Mouse (Mus musculus) heart, adult 2 months (tissue): ENCODE data around the gene Trim72. TPM values are rescaled to one million over a fixed set of nuclear protein-coding genes. Genes with fewer than 3 reads are reported as not detected.

ENCODE experiments used
- DNase-seq, 2 experiments: peaks; one replicate each; pipeline ENCODE4 v3.0.0; 2021
- H3K27ac ChIP-seq: fragments of 200-600 bp; 2 replicates; pipeline ENCODE4 v1.8.1; 2022
- H3K27me3 ChIP-seq: fragments of 200-500 bp; 2 replicates; pipeline ENCODE4 v1.6.1; 2012; ENCODE audit warnings: mild to moderate bottlenecking, low read length, inconsistent platforms, mixed read lengths; ENCODE audit not compliant: control insufficient read depth, insufficient read depth
- H3K36me3 ChIP-seq: fragments of 200-500 bp; 2 replicates; pipeline ENCODE4 v1.6.1; 2012; ENCODE audit warnings: low read length, inconsistent platforms; ENCODE audit not compliant: control insufficient read depth, insufficient read depth
- H3K4me1 ChIP-seq: fragments of 200-500 bp; 2 replicates; pipeline ENCODE4 v1.6.1; 2011; ENCODE audit warnings: low read length; ENCODE audit not compliant: control insufficient read depth, insufficient read depth
- H3K4me3 ChIP-seq: fragments of 200-600 bp; 2 replicates; pipeline ENCODE4 v1.8.1; 2022
- H3K79me2 ChIP-seq: fragments of 200-500 bp; replicated peaks from 2 replicates; pipeline ENCODE4 v1.6.1; 2012; ENCODE audit warnings: mild to moderate bottlenecking, inconsistent platforms, low read length, moderate library complexity, mixed read lengths; ENCODE audit not compliant: control insufficient read depth, insufficient read depth
- H3K9ac ChIP-seq: fragments of 200-500 bp; 2 replicates; pipeline ENCODE4 v1.6.1; 2012; ENCODE audit warnings: low read depth, mild to moderate bottlenecking, control low read depth, inconsistent platforms, low read length, mixed read lengths
- CTCF ChIP-seq: fragments of 200-600 bp; IDR thresholded peaks from 2 replicates; pipeline ENCODE4 v1.8.1; 2022; ENCODE audit warnings: antibody characterized with exemption, mild to moderate bottlenecking, moderate library complexity
- EP300 ChIP-seq: fragments of 200-500 bp; IDR thresholded peaks from 2 replicates; pipeline ENCODE4 v1.6.1; 2011; ENCODE audit warnings: low read depth, low read length, control low read depth; ENCODE audit not compliant: insufficient read depth
- POLR2A ChIP-seq: fragments of 200-500 bp; IDR thresholded peaks from 2 replicates; pipeline ENCODE4 v1.6.1; 2011; ENCODE audit warnings: mild to moderate bottlenecking, low read depth, low read length, control low read depth; ENCODE audit not compliant: insufficient read depth
- WGBS: fragments of 180-500 bp; shearing (Covaris S2); methylation state at CpG from one replicate; pipeline ENCODE4 v1.1.7; 2018; 5-methylcytosine and 5-hydroxymethylcytosine counted together
- intact Hi-C: fragments of 180-260 bp; cut with DNase I; formaldehyde crosslinking; loops from one replicate; pipeline ENCODE4 v1.15.1; 2025
- polyA plus RNA-seq: library from polyadenylated mRNA; depleted of rRNA; stranded (reverse); fragments of >200 nt; gene quantifications from 2 replicates; pipeline ENCODE4 v1.2.3, GENCODE M21; 2012; rRNA removed
- total RNA-seq, 2 experiments: library from RNA; stranded (reverse); gene quantifications; 2 replicates each; pipeline ENCODE4 v1.2.3; 2021

The Trim72 gene
- total and polyA plus RNA-seq, 3 experiments: 252 to 303 (median 278) TPM

GRCm38 (mm10) chr7:128050739-128051138 is 47.0 kb downstream of the Trim72 start:
- H3K27me3 ChIP-seq: no peaks in the 10 kb centered on the region
- peak in 1 of 2 experiments; percentile 44 for DNase-seq
- TF ChIP-seq POLR2A: no peak
- TF ChIP-seq CTCF: no peak
- TF ChIP-seq EP300: no peak
- no peak overlapping the region for H3K4me3 ChIP-seq
- no peak overlapping the region for H3K9ac ChIP-seq
- H3K36me3 ChIP-seq: no peaks in the 10 kb centered on the region
- H3K79me2 ChIP-seq: no peaks in the 10 kb centered on the region
- H3K27ac ChIP-seq: no peak overlapping the region
- H3K4me1 ChIP-seq: no peaks in the 10 kb centered on the region
- WGBS: 43% methylated on average over 4 of the region's 4 CpGs
- intact Hi-C loops: no loop called here

GRCm38 (mm10) chr7:128053061-128053460 is 49.3 kb downstream of the Trim72 start:
- TF ChIP-seq CTCF (no peak), POLR2A (no peak), EP300 (no peak)
- Histone ChIP-seq H3K27me3 (no peaks in the 10 kb centered on the region), H3K79me2 (no peaks in the 10 kb centered on the region), H3K4me1 (peaks cover 1% of the 10 kb centered on the region), H3K27ac (no peak overlapping the region), H3K9ac (no peak overlapping the region), H3K36me3 (no peaks in the 10 kb centered on the region), H3K4me3 (no peak overlapping the region)
- 74% methylated on average over 5 of the region's 5 CpGs for WGBS
- no peak for DNase-seq
- intact Hi-C loops: no loop called here

GRCm38 (mm10) chr7:128056917-128057444 is 53.2 kb downstream of the Trim72 start:
- Histone ChIP-seq H3K27me3 (no peaks in the 10 kb centered on the region), H3K79me2 (no peaks in the 10 kb centered on the region), H3K27ac (no peak overlapping the region), H3K4me3 (no peak overlapping the region), H3K9ac (no peak overlapping the region), H3K36me3 (no peaks in the 10 kb centered on the region), H3K4me1 (peaks cover 1% of the 10 kb centered on the region)
- intact Hi-C loops: no loop called here
- no peak for TF ChIP-seq EP300
- no peak for TF ChIP-seq POLR2A
- TF ChIP-seq CTCF: no peak
- 66% methylated on average over 3 of the region's 3 CpGs for WGBS
- DNase-seq: no peak

- H3K4me1 ChIP-seq: peaks cover 1% of the 10 kb centered on the region
- no peak overlapping the region for H3K4me3 ChIP-seq
- DNase-seq: no peak
- no peaks in the 10 kb centered on the region for H3K27me3 ChIP-seq
- 77% methylated on average over 8 of the region's 8 CpGs for WGBS
- H3K27ac ChIP-seq: no peak overlapping the region
- no peaks in the 10 kb centered on the region for H3K36me3 ChIP-seq
- no peak overlapping the region for H3K9ac ChIP-seq
- intact Hi-C loops: no loop called here
- TF ChIP-seq POLR2A (no peak), CTCF (no peak), EP300 (no peak)
- H3K79me2 ChIP-seq: no peaks in the 10 kb centered on the region
Observed at GRCm38 (mm10) chr7:128057860-128058259, 54.1 kb downstream of the Trim72 start.

- Histone ChIP-seq H3K79me2 (no peaks in the 10 kb centered on the region), H3K27ac (no peak overlapping the region), H3K27me3 (no peaks in the 10 kb centered on the region), H3K4me3 (no peak overlapping the region), H3K36me3 (no peaks in the 10 kb centered on the region), H3K9ac (no peak overlapping the region), H3K4me1 (peaks cover 1% of the 10 kb centered on the region)
- 65% methylated on average over 7 of the region's 7 CpGs for WGBS
- TF ChIP-seq CTCF (no peak), EP300 (no peak)
- intact Hi-C loops: no loop called here
- DNase-seq: peak in 1 of 2 experiments; percentile 40
Observed at GRCm38 (mm10) chr7:128058576-128058975, 54.8 kb downstream of the Trim72 start.

- no peak for DNase-seq
- TF ChIP-seq POLR2A: no peak
- no peak for TF ChIP-seq CTCF
- no peak for TF ChIP-seq EP300
- Histone ChIP-seq H3K27me3 (no peaks in the 10 kb centered on the region), H3K4me3 (no peak overlapping the region), H3K4me1 (peaks cover 1% of the 10 kb centered on the region), H3K9ac (no peak overlapping the region), H3K27ac (no peak overlapping the region), H3K36me3 (no peaks in the 10 kb centered on the region), H3K79me2 (no peaks in the 10 kb centered on the region)
- 75% methylated on average over 4 of the region's 4 CpGs for WGBS
- intact Hi-C loops: no loop called here
Observed at GRCm38 (mm10) chr7:128059091-128059490, 55.3 kb downstream of the Trim72 start.

Other genes with a start within 250 kb of the Trim72 start
- gene Orai3, start 234.1 kb upstream of the Trim72 start, total RNA-seq: 10 to 100 TPM; 21.9 to 23.5 TPM
- 27.5 and 31.7 TPM in 2 replicates for gene Orai3, start 234.1 kb upstream of the Trim72 start, polyA plus RNA-seq
- 10 to 100 TPM; 16.3 to 18.5 TPM for gene Setd1a, start 227.3 kb upstream of the Trim72 start, total RNA-seq
- gene Setd1a, start 227.3 kb upstream of the Trim72 start, polyA plus RNA-seq: 7.1 and 8.6 TPM in 2 replicates
- gene Gm49388, start 218.3 kb upstream of the Trim72 start, total RNA-seq: 1 to 10 TPM; 1.6 to 2.6 TPM
- gene Gm49388, start 218.3 kb upstream of the Trim72 start, polyA plus RNA-seq: not detected in 2 replicates
- gene Hsd3b7, start 203.3 kb upstream of the Trim72 start, total RNA-seq: 10 to 100 TPM in 1 of 2 experiments, 1 to 10 TPM in 1; 9.8 to 12.9 TPM
- 37.0 and 45.0 TPM in 2 replicates for gene Hsd3b7, start 203.3 kb upstream of the Trim72 start, polyA plus RNA-seq
- gene Stx4a, start 179.7 kb upstream of the Trim72 start, total RNA-seq: 10 to 100 TPM; 68.4 to 71.9 TPM
- 79.3 and 83.0 TPM in 2 replicates for gene Stx4a, start 179.7 kb upstream of the Trim72 start, polyA plus RNA-seq
- gene Stx1b, start 179.4 kb upstream of the Trim72 start, total RNA-seq: 1 to 10 TPM in 1 of 2 experiments, under 1 TPM in 1; 0.77 to 1.1 TPM
- gene Stx1b, start 179.4 kb upstream of the Trim72 start, polyA plus RNA-seq: 3.8 and 4.0 TPM in 2 replicates
- 10 to 100 TPM; 17.7 to 18.9 TPM for gene Zfp646, start 127.7 kb upstream of the Trim72 start, total RNA-seq
- gene Zfp646, start 127.7 kb upstream of the Trim72 start, polyA plus RNA-seq: 8.0 and 11.8 TPM in 2 replicates
- 1 to 10 TPM; 3.4 to 4.1 TPM for gene Zfp668, start 127.1 kb upstream of the Trim72 start, total RNA-seq
- 2.2 and 2.7 TPM in 2 replicates for gene Zfp668, start 127.1 kb upstream of the Trim72 start, polyA plus RNA-seq
- gene Prss53, start 113.0 kb upstream of the Trim72 start, total RNA-seq: 1 to 10 TPM in 1 of 2 experiments, under 1 TPM in 1; 0.76 to 1.2 TPM
- 3.8 TPM in 2 replicates for gene Prss53, start 113.0 kb upstream of the Trim72 start, polyA plus RNA-seq
- not detected for gene Gm21974, start 108.5 kb upstream of the Trim72 start, total RNA-seq
- gene Gm21974, start 108.5 kb upstream of the Trim72 start, polyA plus RNA-seq: not detected in 2 replicates
- gene Vkorc1, start 108.3 kb upstream of the Trim72 start, total RNA-seq: 10 to 100 TPM; 16.2 to 17.7 TPM
- gene Vkorc1, start 108.3 kb upstream of the Trim72 start, polyA plus RNA-seq: 59.2 and 90.0 TPM in 2 replicates
- 100 to 1,000 TPM; 104 to 131 TPM for gene Bckdk, start 99.9 kb upstream of the Trim72 start, total RNA-seq
- gene Bckdk, start 99.9 kb upstream of the Trim72 start, polyA plus RNA-seq: 165 and 210 TPM in 2 replicates
- gene Kat8, start 91.4 kb upstream of the Trim72 start, total RNA-seq: 10 to 100 TPM; 13.8 to 14.6 TPM
- 10.1 and 16.9 TPM in 2 replicates for gene Kat8, start 91.4 kb upstream of the Trim72 start, polyA plus RNA-seq
- not detected for gene Prss8, start 73.8 kb upstream of the Trim72 start, total RNA-seq
- 1.1 TPM in 1 of 2 replicates, not detected in the other for gene Prss8, start 73.8 kb upstream of the Trim72 start, polyA plus RNA-seq
- 1 to 10 TPM; 6.0 to 9.7 TPM for gene Prss36, start 57.2 kb upstream of the Trim72 start, total RNA-seq
- gene Prss36, start 57.2 kb upstream of the Trim72 start, polyA plus RNA-seq: 21.4 and 23.1 TPM in 2 replicates
- gene Fus, start 36.5 kb upstream of the Trim72 start, total RNA-seq: 100 to 1,000 TPM; 151 to 181 TPM
- 222 and 261 TPM in 2 replicates for gene Fus, start 36.5 kb upstream of the Trim72 start, polyA plus RNA-seq
- gene Pycard, start 10.1 kb upstream of the Trim72 start, total RNA-seq: 1 to 10 TPM; 6.9 to 8.8 TPM
- 28.3 and 32.8 TPM in 2 replicates for gene Pycard, start 10.1 kb upstream of the Trim72 start, polyA plus RNA-seq
- 1 to 10 TPM; 6.7 to 7.0 TPM for gene Itgam, start 58.7 kb downstream of the Trim72 start, total RNA-seq
- 4.2 and 7.6 TPM in 2 replicates for gene Itgam, start 58.7 kb downstream of the Trim72 start, polyA plus RNA-seq
- gene Gm49368, start 58.7 kb downstream of the Trim72 start, total RNA-seq: under 1 TPM in 1 of 2 experiments, not detected in 1; 0.23 TPM
- gene Gm49368, start 58.7 kb downstream of the Trim72 start, polyA plus RNA-seq: not detected in 2 replicates
- under 1 TPM; 0.23 to 0.37 TPM for gene Itgax, start 125.6 kb downstream of the Trim72 start, total RNA-seq
- gene Itgax, start 125.6 kb downstream of the Trim72 start, polyA plus RNA-seq: 0.35 and 1.2 TPM in 2 replicates
- gene Itgad, start 150.4 kb downstream of the Trim72 start, total RNA-seq: under 1 TPM in 1 of 2 experiments, not detected in 1; 0.39 TPM
- gene Itgad, start 150.4 kb downstream of the Trim72 start, polyA plus RNA-seq: 0.21 TPM in 1 of 2 replicates, not detected in the other
- gene Cox6a2, start 202.4 kb downstream of the Trim72 start, total RNA-seq: 1,000 to 10,000 TPM; 2,428 to 3,099 TPM
- 4,809 and 7,642 TPM in 2 replicates for gene Cox6a2, start 202.4 kb downstream of the Trim72 start, polyA plus RNA-seq
- gene Armc5, start 233.4 kb downstream of the Trim72 start, total RNA-seq: 1 to 10 TPM; 6.8 to 7.1 TPM
- 11.2 and 12.3 TPM in 2 replicates for gene Armc5, start 233.4 kb downstream of the Trim72 start, polyA plus RNA-seq
- 1 to 10 TPM; 3.2 to 3.6 TPM for gene 9130023H24Rik, start 234.1 kb downstream of the Trim72 start, total RNA-seq
- gene 9130023H24Rik, start 234.1 kb downstream of the Trim72 start, polyA plus RNA-seq: 1.7 and 2.2 TPM in 2 replicates
- 10 to 100 TPM; 14.3 to 20.1 TPM for gene Tgfb1i1, start 242.9 kb downstream of the Trim72 start, total RNA-seq
- 26.2 and 28.2 TPM in 2 replicates for gene Tgfb1i1, start 242.9 kb downstream of the Trim72 start, polyA plus RNA-seq